In the genomic region with DNA sequence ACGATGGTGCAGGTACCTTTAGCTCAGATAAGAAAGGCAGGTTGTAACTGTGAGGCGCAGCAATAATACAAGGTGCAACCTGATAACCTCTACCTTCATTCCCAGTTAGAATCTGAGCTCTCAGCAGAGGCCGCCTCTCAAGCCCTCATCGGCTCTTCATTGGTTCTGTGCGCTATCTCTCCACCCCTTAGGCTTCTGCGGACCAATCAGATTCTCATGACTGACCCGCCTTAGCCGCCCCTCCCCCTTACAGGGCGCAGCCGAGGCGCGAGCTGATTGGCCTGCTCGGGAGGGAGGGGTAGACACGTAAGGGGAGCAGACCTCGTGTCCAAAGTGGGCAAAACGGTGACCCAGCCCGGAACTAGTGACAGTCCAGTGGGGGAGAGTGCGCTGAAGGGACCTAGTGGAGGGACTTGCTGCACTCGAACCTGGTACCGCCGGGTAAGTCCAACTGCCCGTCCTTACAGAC, we compare ENCODE assay signal across 7 mouse cellular contexts. TPM values are rescaled to one million over a fixed set of nuclear protein-coding genes. Genes with fewer than 3 reads are reported as not detected.
DNase-seq lines count a peak whose midpoint lies in the region; ATAC-seq lines count a peak whose summit lies in the region.

A gene (plus strand): TSS at position 401 of the 469 bp plus-strand sequence.

- peak within 1 kb of the TSS; percentile 73 for H3K4me3 ChIP-seq in intestine, embryonic 16.5 days (ENCODE audit: low read length)
- H3K4me3 ChIP-seq in midbrain, embryonic 11.5 days (ENCODE audit: low read depth, low read length) = peak within 1 kb of the TSS; percentile 41

- peak within 1 kb of the TSS; percentile 93 for H3K4me2 ChIP-seq in intestine, embryonic 16.5 days (ENCODE audit: low read depth, low read length)
- peak within 1 kb of the TSS; percentile 89 for H3K4me2 ChIP-seq in midbrain, embryonic 11.5 days

- no peaks in the 10 kb centered on the region for H3K27me3 ChIP-seq in intestine, embryonic 16.5 days (replicated peaks; ENCODE audit: control insufficient read depth, insufficient read depth, low read length)
- no peaks in the 10 kb centered on the region for H3K27me3 ChIP-seq in midbrain, embryonic 11.5 days (ENCODE audit: control insufficient read depth, insufficient read depth, low read length)

- H3K9ac ChIP-seq in intestine, embryonic 16.5 days (ENCODE audit: low read depth, low read length) = peak within 1 kb of the TSS; percentile 82
- H3K9ac ChIP-seq in midbrain, embryonic 11.5 days (ENCODE audit: low read length) = peak within 1 kb of the TSS; percentile 63

- peak; percentile 91 for DNase-seq in adrenal gland, adult 8-10 months
- DNase-seq in embryo, embryonic 9.5 days (ENCODE audit: extremely low spot score) = peak; percentile 93
- DNase-seq in gastrocnemius, postnatal 4 days (ENCODE audit: low spot score in 2 of 2) = peak; percentile 70 to 83
- peak; percentile 72 to 77 for DNase-seq in left cerebral cortex, postnatal 36 days (ENCODE audit: low spot score in 2 of 2)
- DNase-seq in midbrain, embryonic 11.5 days (ENCODE audit: low spot score, missing footprints) = peak; percentile 97
- peak; percentile 99 for DNase-seq in skeletal muscle tissue, adult 2 months (ENCODE audit: low read depth, low spot score)

- no peaks in the 10 kb centered on the region for H3K9me3 ChIP-seq in intestine, embryonic 16.5 days (ENCODE audit: control insufficient read depth, low read length)
- H3K9me3 ChIP-seq in midbrain, embryonic 11.5 days (ENCODE audit: control insufficient read depth, low read length) = no peaks in the 10 kb centered on the region

- WGBS in intestine, embryonic 16.5 days = under 1% methylated on average over 22 of the region's 22 CpGs
- whole genome bisulfite sequencing in midbrain, embryonic 11.5 days = under 1% methylated on average over 22 of the region's 22 CpGs

- H3K36me3 ChIP-seq in intestine, embryonic 16.5 days (ENCODE audit: control insufficient read depth, insufficient read depth, low read length) = no peaks in the 10 kb centered on the region
- no peaks in the 10 kb centered on the region for H3K36me3 ChIP-seq in midbrain, embryonic 11.5 days (ENCODE audit: control insufficient read depth, insufficient read depth, low read length)

- peaks cover 11% of the 10 kb centered on the region; the same call in 1 of the 2 replicates for H3K4me1 ChIP-seq in intestine, embryonic 16.5 days (ENCODE audit: control insufficient read depth, insufficient read depth, low read length)
- peaks cover 4% of the 10 kb centered on the region for H3K4me1 ChIP-seq in midbrain, embryonic 11.5 days (ENCODE audit: control insufficient read depth, insufficient read depth, low read length)

- ATAC-seq in intestine, embryonic 16.5 days = peak; percentile 99
- ATAC-seq in midbrain, embryonic 11.5 days (ENCODE audit: low FRiP score) = peak; percentile 100

- H3K27ac ChIP-seq in intestine, embryonic 16.5 days (ENCODE audit: low read length) = peak within 1 kb of the TSS; percentile 54
- no peak within 1 kb of the TSS for H3K27ac ChIP-seq in midbrain, embryonic 11.5 days (ENCODE audit: low read depth, low read length)

- intact Hi-C loops in left cerebral cortex, postnatal 36 days (cut with DNase I) = no loop called here

RNA-seq across cellular contexts. Expression of the gene that starts here (rescaled TPM):
- total RNA-seq in adrenal gland, adult 8-10 months (2022) = 10 to 100 TPM; 21.8 to 38.6 (median 30.3) TPM
- 10 to 100 TPM; 10.7 to 11.7 TPM for total RNA-seq in gastrocnemius, postnatal 4 days (2021)
- 1.4 TPM in 2 replicates for polyA plus RNA-seq in intestine, embryonic 16.5 days (2015; fragmentation: Nextera tagmentation; extraction: Ambion mirVana)
- total RNA-seq in left cerebral cortex, postnatal 36 days (2021) = 10 to 100 TPM; 10.3 to 13.5 TPM
- 0.63 and 0.78 TPM in 2 replicates for polyA plus RNA-seq in midbrain, embryonic 11.5 days (2014; fragmentation: Nextera tagmentation; extraction: Ambion mirVana)

Comparison
In these comparisons a context has a peak if more than half of its experiments do, and no peak if none do; other contexts are left out.
1. Peak in DNase-seq, ATAC-seq, H3K4me3 ChIP-seq, H3K9ac ChIP-seq and H3K4me2 ChIP-seq in midbrain, embryonic 11.5 days; RNA of the gene not detected or under 1 TPM.